Mouse (Mus musculus) spleen, postnatal 4 days (tissue): Measurements from ENCODE around the gene Nxnl1.

Experiments
- DNase-seq, 2 experiments: peaks; one replicate each; pipeline ENCODE4 v3.0.0; 2022; ENCODE audit warnings: low spot score in 2 of 2

The Nxnl1 gene

DNA sequence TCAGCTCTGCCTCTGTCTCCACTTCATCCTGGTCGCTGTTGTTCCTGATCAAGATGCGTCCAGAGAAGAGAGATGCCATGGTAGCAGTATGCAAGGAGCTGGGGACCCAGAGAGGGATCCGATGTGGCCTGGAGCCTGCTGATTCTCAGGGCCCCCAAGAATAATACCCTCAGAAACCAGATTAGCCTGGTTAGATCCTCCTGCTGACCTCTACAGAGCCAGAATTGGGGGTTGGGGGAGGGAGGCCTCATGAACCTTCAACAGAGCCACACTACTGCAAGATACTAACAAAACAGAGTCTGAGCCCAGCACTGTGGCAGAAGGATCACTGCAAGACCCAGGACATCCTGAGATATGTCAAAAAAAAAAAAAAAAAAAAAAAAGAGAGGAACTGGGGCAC is at the start of gene Nxnl1:
Gene Nxnl1 (minus strand): TSS at position 101 of the 400 bp plus-strand sequence.
- no peak for DNase-seq

DNA sequence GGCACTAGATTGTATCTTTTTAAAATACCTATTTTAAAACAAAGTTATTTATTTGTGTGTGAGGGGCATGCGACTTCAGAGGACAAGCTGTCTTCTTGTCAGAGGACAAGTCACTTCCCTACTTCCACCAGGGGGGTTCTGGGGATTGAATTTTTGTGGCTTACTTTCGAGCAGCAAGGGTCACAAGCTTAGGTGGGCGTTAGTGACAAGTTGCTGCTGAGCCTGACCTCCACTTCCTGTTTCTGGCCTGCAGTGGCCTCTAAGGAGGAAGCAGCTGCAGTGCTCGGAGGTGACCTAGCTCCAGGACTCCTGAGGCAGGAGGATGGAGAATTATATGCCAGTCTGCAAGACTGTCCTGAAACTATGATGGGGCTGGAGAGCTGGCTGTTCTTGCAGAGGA is 47.0 kb upstream of the Nxnl1 start:
- DNase-seq, result no peak

DNA sequence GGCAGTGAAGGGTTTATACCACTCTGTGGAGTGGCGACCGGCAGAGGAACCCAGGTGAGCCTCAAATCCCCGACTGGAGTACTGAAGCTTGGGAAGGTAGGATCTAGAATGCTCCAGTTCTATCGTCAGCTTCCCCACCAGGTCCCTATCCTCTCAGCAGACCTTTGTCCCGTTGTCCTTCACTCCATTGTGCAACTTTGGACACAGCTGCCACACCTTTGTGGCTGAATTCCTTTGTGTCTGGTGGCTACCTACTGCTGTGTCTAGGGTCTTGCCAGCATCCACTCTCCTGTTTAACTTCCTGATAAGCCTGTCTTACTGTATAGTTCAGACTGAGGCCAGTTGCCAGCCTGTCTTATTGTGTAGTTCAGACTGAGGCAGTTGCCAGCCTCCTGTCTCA is 45.7 kb upstream of the Nxnl1 start:
- DNase-seq, result no peak

DNA sequence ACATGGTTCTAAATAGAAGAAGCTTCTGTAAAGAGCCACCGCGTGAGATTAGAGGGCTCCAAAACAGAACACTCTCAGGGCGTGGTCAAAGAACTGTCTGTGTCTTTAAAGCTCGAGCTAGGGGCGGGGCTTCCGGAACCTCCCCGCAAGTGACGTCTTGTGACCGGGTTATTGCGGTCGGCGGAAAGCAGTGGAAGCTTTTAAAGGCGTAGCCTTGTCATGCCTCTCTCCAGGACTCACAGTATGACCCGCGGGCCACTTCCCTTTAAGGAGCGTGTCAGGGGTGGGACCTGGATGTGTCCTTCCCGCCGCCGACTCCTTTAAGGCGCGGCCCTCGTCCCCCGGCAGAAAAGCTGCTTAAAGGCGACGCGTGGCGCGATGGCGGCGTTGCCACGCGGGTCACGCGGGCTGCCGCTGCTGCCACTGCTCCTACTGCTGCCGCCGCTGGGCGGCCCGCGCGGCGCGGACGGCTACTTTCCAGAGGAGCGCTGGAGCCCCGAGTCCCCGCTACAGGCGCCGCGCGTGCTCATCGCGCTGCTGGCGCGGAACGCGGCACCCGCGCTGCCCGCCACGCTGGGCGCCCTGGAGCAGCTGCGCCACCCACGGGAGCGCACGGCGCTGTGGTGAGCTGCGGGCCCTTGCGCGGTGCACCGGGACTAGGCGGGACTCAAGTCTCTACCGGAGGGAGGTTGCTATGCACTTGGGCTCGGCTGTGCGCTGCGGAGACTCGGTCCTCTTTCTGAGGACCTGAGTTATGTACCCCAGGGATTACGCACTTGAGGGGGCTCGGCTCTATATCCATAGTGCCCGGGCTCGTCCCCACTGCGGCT is 44.6 kb upstream of the Nxnl1 start, which contains the start of gene Colgalt1:
Gene Colgalt1 (plus strand): TSS at position 177 of the 830 bp plus-strand sequence.
- peak; percentile 96 for DNase-seq

DNA sequence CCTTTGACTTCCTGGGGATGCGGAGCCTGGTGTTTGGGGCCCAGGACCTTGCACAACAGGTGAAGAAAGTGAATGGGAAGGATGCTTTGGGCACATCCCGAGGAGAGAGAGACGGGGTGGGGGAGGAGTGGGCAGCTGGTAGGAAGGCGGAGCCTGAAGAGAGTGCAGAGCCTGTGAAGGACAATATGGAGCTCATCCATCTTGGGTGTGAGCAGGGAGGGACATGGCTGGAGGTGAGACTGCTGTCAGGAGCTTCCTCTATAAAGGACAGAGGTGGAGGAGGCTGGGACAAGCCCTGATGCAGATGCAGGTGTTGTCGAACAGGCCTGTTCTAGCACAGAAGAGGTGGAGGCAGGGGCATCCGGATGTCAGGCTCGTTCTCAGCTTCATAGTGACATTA is 37.6 kb upstream of the Nxnl1 start:
- no peak for DNase-seq

DNA sequence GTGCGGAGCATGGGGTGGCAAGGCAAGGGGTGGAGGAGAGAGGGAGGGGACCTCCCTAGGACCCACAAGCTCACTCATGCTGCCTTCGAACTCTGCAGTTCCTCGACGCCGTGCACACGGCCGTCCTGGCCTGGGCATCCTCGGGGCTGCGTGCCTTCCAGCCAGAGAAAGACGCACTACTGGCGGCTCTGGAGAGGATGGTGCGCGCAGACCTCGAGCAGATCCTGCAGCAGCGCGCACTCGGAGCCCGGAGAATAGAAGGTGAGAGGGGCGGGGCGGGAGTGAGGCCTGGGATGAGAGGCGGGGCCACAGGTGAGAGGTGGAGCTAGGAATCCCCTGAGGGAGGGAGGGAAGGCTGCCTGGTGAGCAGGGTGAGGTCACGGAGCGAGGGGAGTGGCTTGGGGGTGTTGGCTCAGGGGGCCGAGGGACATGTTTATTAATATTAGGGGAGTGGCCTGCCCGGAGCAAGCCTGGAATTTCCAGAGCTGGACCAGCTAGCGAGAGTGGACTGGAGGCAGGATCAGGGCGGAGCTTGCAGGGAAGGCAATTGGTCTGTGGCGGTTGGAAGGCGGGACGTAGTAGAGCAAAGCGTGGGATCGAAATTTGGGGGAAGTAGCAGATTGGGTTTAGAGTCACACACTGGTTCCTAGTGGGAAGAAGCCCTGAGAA is 36.4 kb upstream of the Nxnl1 start:
- no peak for DNase-seq

DNA sequence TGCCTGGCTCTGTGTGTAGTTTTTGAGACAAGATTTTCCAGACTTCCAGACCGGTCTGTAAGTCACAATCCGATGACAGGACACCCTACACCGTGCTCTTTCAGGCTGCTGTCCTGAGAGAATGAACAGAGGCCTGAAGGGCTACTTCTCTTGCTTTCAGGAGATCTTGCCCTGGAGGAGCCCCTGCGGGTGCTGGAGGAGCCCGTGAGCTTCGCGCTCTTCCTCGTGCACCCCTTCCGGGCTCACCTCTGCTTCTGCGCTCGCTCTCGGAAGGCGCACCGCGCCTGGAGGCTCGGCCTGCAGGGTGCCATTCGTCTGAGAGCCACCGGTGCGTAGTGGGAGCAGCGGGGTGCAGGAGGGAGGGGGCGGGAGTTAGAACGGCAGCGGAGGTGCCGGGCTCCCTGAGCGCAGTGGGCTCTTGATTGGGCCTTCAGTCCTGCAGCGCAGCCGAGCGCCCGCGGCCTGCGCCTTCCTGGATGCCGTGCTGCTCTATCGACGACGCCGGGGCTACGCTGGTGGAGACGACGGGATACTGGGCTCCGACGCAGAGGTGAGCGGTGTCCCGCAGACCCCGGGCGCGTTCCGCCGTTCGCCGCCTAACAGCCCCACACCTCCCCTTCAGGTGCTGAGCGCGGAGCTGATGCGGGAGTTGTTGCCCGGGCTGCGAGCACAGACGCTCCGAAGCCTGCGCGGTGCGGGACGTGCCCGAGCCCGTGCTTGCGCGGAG is 35.7 kb upstream of the Nxnl1 start:
- no peak for DNase-seq

DNA sequence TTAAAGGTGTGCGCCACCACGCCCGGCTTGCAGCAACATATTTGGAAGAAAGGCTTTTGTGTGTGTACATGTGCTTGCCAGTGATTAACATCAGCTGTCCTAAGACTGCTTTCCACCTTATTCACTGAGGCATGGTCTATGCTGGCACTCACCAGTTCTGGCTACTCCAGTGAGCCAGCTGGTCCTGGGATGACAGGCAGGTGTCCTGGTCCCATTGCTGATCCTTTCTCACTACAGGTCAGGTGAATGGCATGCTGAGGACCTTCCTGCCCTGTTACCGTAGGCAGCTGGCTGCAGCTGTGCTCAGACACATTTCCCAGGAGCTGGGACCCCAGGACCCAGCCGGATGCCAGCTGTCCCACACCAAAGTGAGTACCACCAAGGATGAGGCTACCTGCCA is 32.4 kb upstream of the Nxnl1 start:
- DNase-seq, result no peak

DNA sequence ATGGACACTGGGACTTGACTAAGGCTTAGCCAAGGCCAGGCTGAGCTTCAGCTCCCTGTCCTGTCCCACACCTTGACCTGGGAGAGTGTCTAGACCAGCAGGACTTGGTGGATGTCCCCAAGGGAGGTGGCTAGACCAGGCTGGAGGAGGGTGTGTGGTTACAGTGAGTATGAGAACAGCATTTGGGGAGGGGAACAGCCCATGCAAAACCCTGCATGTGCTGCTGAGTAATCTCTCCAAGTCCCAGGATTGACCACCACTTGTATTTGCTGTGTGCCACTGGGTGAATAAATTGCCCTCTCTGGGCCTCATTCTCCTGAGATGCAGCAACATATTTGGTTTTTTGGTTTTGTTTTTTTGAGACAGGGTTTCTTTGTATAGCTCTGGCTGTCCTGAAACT is 32.0 kb upstream of the Nxnl1 start:
- no peak for DNase-seq

DNA sequence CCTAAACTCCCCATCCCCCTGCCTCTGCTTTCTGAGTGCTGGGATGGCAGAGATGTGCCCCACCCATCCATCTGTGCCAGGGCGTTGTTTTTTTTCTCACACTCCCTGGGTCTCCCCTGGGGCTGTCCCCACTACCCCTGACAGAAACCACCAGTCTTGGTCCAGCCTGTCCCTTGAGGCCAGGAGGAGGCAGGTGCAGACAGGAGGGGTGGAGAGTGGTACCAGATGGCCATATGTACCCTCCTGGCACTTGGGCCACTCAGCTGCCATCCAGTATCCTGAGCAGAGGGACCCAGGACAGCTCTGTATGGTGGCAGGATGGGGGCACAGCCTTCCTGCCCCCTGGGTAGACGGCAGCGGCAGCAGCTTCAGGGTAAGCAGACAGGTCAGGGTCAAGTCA is 31.1 kb upstream of the Nxnl1 start, which contains the start of gene Fam129c:
Gene Fam129c (plus strand): TSS at position 198 of the 400 bp plus-strand sequence.
- peak in 1 of 2 experiments; percentile 56 for DNase-seq

DNA sequence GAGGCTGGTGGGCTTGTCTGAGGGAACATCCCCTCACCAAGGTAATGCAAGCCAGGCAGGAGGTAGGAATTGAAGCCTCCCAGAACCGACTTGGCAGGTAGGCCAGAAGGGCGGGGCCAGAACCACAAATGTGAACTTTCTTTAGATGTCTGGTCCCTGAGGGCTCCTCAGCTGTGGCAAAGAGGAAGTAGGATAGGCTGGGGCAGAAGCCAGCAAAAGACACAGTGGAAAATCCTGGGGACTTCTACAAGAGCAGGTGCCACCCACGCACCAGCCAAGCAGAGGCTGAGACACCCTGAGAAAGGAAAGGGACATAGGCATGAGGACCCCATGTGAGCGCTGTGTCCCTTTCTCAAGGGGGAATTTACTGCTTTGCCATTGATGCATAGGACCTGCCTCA is 30.4 kb upstream of the Nxnl1 start:
- DNase-seq, result peak in 1 of 2 experiments; percentile 55

DNA sequence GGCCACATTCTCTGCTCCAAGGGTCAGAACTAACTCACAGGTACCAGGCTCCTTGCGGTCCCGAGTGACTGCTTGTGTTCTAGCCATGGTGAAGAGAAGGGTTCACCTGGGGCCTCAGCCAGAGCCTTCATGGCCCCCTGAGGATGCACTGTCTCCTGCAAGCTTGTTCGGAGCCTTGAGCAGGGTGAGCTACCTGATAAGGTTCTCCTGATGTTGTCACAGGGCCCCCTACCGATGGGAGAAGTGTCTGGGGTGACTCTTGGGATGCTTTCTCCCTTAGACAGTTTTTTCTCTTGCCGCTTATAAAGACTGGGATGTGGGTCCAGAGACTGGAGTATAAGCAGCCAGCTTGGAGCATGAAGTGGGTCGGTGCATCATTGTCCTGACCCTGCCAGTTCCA is 30.0 kb upstream of the Nxnl1 start:
- DNase-seq, result no peak

DNA sequence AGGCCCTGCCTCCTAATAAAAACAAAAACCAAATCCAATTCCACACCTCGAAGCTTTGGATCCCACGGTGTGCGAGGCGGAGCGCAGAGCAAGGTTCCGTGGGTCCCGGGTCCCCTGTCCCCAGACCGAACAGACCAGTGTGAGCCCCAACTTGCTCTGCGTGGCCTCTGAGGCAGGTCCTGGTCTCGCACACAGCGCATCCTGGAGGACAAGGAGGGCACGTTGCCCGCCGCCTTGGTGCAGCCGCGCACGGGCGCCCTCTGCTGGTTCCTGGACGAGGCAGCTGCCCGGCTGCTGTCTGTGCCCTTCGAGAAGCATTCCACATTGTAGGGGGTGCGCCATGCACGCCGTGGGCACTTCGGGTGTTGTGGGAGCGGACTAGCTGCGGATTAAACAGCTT is 29.5 kb upstream of the Nxnl1 start:
- peak; percentile 89 to 98 for DNase-seq

DNA sequence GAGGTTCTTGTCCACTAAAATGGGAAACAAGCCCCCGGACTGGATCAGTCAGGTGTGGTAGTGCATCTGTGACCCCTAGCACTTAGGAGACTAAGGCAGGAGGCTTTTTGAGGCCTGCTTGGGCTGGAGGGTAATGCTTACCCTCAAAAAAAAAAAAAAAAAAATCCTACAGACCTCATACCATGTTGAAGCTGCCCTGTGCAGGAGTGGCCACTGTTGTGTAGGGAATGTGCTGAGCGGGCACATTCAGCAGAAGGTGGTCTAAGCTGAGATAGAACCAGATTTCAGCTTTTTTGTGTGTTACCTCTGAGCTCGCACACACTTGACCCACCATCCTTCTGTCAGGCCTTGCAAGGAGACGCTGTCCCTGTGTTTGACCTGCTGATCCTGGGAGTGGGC is 27.9 kb upstream of the Nxnl1 start:
- no peak for DNase-seq

DNA sequence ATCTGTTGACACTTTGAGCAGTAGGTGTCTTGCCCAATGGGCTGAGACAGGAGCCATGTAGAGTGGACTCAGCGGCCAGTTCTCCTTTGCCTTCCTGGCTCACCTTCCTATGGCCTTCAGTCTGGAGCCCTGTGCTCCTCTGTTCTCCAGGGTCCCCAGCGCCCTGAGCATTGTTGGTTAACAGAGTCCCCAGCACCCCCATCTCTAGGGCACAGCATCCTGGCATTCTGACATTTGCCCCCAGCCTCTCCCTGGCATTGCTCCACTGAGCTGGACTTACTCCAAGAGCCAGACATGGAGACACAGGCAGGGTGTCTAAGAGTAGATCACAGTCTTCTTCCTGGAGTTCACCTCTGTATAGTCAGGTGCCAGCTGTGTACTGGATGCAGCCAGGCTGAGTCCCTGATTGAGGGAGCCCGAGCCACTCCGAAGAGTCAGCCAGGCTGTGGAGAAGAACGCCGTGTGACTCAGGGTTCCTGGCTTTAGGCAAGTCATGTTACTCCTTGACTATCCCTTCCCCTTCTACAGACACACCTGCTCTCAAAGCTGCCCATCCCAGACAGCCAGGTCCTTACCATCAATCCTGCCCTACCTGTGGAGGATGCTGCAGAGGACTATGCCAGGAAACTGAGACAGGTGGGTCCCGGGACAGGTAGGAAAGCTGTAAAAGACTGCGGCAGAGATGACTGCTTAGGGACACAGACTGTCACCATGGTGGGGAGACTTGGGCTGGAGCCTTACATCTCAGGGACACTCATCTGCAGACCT is 27.3 kb upstream of the Nxnl1 start:
- no peak for DNase-seq

DNA sequence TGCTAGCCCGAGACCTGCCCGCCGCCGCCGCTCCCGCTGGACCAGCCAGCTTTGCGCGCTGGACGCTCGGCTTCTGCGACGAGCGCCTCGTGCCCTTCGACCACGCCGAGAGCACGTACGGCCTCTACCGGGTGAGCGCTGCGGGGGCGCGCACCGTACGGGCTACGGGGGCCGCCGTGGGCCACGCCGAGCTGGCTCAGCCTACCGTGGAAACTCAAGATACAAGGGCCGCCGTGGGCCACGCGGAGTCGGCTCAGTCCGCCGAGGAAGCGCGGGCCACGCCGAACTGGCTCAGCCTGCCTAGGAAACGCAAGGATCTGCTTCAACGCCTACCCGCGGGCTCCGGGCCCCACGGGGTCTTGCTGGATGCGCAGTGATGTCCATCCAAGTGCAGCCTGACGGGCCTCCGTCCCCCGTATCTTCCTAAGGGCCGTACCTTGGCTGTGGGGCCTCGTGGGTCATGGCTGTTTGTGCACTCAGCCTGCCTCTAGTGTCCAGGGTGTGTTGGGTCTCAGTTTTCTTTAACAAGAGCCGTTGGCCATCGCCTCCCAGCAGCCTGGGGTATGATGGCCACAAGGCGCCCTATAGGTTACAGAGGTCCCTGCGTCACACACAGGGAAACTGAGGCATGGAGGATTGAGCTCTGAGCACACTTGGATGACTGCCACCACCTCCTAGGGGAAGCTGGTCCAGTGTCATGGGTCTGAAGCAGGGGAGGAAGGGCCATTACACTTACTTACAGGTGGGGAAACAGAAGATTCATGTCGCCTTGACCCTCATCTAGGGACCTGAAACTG is 26.2 kb upstream of the Nxnl1 start:
- peak; percentile 72 to 87 for DNase-seq

DNA sequence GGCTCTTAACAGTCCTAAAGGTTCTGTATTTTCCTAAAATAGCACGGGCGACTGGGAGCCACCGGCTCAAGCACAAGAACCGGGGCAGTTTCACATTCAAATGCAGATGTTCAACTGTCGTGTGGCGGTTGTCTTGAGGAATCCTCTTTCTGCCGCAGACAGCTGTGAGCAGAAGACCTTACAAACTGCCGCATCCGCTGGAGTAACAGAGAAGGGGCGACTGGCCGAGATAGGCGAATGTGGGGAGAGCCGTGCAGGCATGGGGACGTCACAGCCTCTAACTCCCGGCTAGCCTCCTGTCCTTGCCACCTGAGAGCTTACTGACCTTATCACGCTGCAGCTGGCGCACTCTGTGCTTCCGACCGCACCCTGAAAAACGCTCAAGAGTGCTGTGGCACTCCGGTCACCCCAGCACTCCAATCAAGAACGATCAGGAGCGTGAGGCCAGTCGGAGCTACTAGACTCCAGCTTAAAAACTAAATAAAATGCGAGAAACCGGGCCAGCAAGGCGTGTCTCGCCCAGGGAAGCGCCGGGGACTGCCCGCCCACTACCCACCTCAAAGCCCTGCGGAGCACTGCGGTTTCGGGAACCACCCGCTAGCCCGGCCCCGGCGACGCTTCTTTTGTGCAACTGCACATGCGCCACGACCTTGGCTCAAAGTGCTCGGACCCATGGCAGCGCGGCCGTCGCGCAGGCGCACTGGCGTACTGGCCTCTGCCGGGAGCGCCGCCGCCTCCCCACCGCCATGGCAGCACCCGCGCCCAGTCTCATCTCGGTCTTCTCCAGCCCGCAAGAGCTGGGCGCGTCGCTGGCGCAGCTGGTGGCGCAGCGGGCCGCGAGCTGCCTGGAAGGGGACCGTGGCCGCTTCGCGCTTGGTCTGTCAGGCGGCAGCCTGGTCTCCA is 25.3 kb upstream of the Nxnl1 start, which contains the start of gene Pgls:
Gene Pgls (plus strand): TSS at position 706 of the 903 bp plus-strand sequence.
- DNase-seq, result peak; percentile 92 to 96

DNA sequence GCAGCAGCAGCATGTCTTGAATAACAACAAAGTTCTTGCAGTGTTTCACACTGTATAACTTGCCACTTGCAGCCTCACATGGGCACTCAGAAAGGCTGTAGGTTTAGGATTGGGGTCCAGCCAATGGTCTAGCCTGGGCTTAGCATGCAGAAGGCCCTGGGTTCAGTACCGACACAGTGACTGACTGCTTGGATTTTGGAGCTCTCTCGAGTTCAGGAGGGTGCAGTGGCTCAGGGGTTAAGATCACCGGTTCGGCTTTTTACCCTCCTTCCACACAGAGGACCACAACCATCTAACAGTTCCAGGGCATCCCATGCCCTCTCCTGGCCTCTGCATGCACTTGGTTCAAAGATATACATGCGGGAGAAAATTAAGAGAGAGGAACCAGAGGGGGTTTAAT is 24.6 kb upstream of the Nxnl1 start:
- no peak for DNase-seq

DNA sequence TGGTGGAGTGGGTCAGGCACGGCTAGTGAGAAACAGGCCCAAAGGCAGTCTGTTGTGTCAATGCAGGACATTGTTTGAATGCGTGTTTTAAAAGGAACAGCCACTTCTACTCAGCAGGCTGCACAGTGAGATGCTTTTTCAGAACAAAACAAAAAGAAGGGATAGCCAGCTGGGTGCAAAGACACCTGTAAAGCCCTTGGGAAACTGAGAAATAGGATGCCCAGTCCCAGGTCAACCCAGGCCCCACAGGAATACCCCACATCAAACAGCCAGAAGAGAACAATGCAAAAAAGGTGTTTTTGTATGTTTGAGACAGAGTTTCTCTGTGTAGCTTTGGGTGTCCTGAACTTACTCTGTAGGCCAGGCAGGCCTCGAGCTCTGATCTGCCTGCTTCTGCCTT is 22.4 kb upstream of the Nxnl1 start:
- no peak for DNase-seq

DNA sequence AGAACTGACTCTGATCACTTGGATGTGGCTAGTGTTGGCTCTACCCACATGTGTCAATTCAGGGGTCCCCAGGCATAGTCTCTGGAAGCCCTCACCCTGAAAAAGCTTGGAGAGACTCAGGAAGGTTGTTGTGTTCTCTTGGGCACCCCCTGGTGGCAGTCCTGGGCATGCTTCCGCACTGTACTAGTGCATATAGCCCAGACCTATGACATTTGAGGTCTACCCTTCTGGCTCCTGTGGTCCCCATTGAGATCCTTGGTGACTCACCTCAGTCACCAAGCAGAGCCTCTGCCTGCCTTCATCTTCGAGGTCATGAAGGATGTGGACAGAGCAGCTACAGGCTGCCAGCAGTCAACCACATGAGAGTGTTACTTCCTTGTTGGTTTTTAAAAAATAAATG is 20.5 kb upstream of the Nxnl1 start:
- peak; percentile 54 to 82 for DNase-seq
